Mouse (Mus musculus) olfactory bulb, adult 2 months (tissue): ENCODE measurements around the gene Rc3h2. TPM values are rescaled to one million over a fixed set of nuclear protein-coding genes. Genes with fewer than 3 reads are reported as not detected.

Experiments used
- H3K27ac ChIP-seq: fragments of 200-500 bp; 2 replicates; pipeline ENCODE4 v1.5.1; 2012; ENCODE audit warnings: low read depth, low read length; ENCODE audit not compliant: insufficient read depth
- H3K4me1 ChIP-seq: fragments of 200-500 bp; 2 replicates; pipeline ENCODE4 v1.6.1; 2012; ENCODE audit warnings: low read length; ENCODE audit not compliant: control insufficient read depth, insufficient read depth
- H3K4me3 ChIP-seq: fragments of 200-500 bp; 2 replicates; pipeline ENCODE4 v1.5.1; 2012; ENCODE audit warnings: mild to moderate bottlenecking, low read depth, low read length, moderate library complexity; ENCODE audit not compliant: insufficient read depth
- CTCF ChIP-seq: fragments of 200-500 bp; IDR thresholded peaks from 2 replicates; pipeline ENCODE4 v1.5.1; 2012; ENCODE audit warnings: low read depth, mild to moderate bottlenecking, low read length, moderate library complexity; ENCODE audit not compliant: insufficient read depth
- POLR2A ChIP-seq: fragments of 200-500 bp; IDR thresholded peaks from 2 replicates; pipeline ENCODE4 v1.6.1; 2012; ENCODE audit warnings: mild to moderate bottlenecking, low read depth, low read length, moderate library complexity; ENCODE audit not compliant: insufficient read depth
- WGBS: fragments of 180-500 bp; shearing (Covaris S2); methylation state at CpG from one replicate; pipeline ENCODE4 v1.1.7; 2018; 5-methylcytosine and 5-hydroxymethylcytosine counted together
- polyA plus RNA-seq: library from polyadenylated mRNA; stranded (reverse); fragments of >200 nt; gene quantifications from 2 replicates; pipeline ENCODE4 v1.2.4, GENCODE M21; 2012; ENCODE audit warnings: low replicate concordance; ENCODE audit not compliant: missing spikeins, insufficient read depth, insufficient read length

The Rc3h2 gene
- polyA plus RNA-seq, 1 experiment = 57.9 TPM

DNA sequence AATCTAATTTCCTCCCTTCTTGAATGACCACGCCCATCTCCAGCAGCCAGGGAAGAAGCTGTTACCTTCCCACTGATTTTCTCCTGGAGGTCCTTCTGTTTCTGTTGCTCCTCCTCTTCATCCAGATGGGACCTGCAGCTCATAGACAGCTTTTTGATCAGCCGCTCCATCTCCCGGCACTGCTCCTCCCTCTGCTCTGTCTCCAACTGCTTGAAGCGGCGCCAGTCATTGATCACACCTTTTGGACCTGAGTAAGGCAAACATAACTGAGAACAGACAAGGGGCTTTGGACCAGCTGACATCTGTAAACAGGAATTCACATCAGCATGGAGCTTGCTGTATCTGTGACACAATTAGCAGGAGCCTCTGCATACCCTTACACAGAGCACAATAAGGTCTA lies 67.1 kb downstream of the Rc3h2 start:
- Histone ChIP-seq H3K4me3 (no peak overlapping the region), H3K4me1 (peaks cover 3% of the 10 kb centered on the region; the same call in 1 of the 2 replicates), H3K27ac (no peak overlapping the region)
- TF ChIP-seq POLR2A (no peak), CTCF (no peak)
- WGBS = 95% methylated on average over 5 of the region's 5 CpGs

DNA sequence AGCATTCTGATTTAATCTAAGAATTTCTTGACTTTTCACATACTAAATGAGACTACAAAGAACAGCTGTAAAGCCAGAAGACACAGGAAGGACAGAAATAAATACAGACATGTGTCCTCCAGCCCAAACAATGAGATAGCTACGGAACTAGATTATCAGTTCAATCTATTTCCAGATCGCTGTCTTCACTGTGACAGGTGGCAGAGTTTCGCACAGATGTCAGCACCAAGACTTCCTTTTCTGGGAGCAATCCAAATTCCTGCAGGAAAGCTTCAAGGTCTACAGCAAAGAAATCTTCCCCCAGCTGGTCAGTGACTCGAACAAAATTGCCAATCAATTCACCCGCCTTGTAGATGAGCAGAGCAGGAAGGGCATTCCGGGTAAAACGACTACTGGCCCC lies 71.0 kb downstream of the Rc3h2 start:
- TF ChIP-seq POLR2A (no peak), CTCF (no peak)
- Histone ChIP-seq H3K27ac (no peak overlapping the region), H3K4me1 (no peaks in the 10 kb centered on the region), H3K4me3 (no peak overlapping the region)
- WGBS = 84% methylated on average over 7 of the region's 7 CpGs

DNA sequence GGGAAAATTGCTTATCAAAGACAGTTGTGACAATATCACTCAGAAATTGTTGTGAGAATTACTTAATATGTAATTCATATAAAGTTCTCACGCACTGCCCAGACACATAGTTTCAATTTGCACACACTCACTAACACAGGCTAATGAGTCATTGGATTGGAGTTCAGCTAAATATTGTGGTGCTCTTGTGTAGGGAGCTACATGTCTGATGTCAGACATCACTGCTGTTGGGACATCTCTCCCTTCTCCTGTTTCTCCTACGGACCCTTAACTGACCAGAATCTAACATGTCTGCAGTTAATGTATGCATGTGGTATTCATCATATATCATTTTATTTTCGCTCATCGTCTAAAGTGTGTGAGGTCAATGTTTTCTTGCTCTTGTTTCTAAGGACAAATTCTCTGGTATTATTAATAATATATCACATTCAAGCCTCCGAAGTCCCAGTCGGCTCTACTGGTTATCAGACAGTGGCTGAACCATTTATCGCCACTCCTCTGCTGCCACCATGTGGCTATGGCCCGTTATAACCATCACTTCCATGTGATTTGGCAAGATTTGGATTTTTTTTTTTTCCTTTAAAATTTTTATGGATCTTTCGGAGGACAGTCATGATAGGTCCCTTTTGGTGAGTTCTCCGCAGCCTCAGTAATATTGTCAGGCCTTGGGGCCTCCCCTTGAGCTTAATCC lies 84.1 kb downstream of the Rc3h2 start:
- TF ChIP-seq CTCF (no peak), POLR2A (no peak)
- no peak overlapping the region for H3K27ac ChIP-seq
- WGBS = 52% methylated on average over 10 of the region's 10 CpGs
- H3K4me3 ChIP-seq = no peak overlapping the region
- no peaks in the 10 kb centered on the region for H3K4me1 ChIP-seq

DNA sequence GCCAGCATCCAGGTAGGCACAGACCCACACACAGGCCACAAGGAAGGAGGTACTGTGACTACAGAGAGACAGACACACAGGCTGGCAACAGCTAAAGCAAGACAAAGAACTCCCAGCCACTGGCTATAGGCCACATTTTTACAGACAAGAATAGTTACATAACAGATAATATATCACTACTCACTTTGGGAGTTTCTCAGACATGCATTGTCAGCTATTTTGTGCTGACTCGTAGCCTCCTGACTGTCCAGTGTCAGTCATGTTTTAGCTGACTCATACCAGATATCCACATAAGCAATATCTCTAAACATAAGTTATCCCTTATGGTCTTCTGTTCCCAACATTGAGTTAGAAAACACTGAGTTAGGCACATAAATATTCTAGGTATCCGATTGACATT lies 89.4 kb downstream of the Rc3h2 start:
- H3K4me1 ChIP-seq = no peaks in the 10 kb centered on the region
- WGBS = 91% methylated on average over 2 of the region's 2 CpGs
- no peak overlapping the region for H3K27ac ChIP-seq
- TF ChIP-seq POLR2A = no peak
- no peak for TF ChIP-seq CTCF
- no peak overlapping the region for H3K4me3 ChIP-seq

GRCm38 (mm10) chr2:37326215-37326614 lies 96.5 kb downstream of the Rc3h2 start, which contains the start of gene Olfr368:
Gene Olfr368, plus strand, starts transcription at chr2:37326515.
- Histone ChIP-seq H3K27ac (no peak within 1 kb of the TSS), H3K4me1 (no peaks in the 10 kb centered on the region), H3K4me3 (no peak within 1 kb of the TSS)
- WGBS = 89% methylated on average over 1 of the region's 1 CpGs
- TF ChIP-seq CTCF = no peak
- no peak for TF ChIP-seq POLR2A

Other genes starting within 250 kb of the Rc3h2 start
- not detected in 2 replicates for gene Olfr365, start 234.7 kb downstream of the Rc3h2 start, polyA plus RNA-seq
- gene Olfr366, start 211.3 kb downstream of the Rc3h2 start, polyA plus RNA-seq = not detected in 2 replicates
- not detected in 2 replicates for gene Olfr368, start 96.4 kb downstream of the Rc3h2 start, polyA plus RNA-seq
- gene Pdcl, start 63.6 kb downstream of the Rc3h2 start, polyA plus RNA-seq = not detected in 2 replicates
- not detected in 2 replicates for gene Zbtb26, start 20.2 kb upstream of the Rc3h2 start, polyA plus RNA-seq
- not detected in 2 replicates for gene Zbtb6, start 20.3 kb upstream of the Rc3h2 start, polyA plus RNA-seq
- not detected in 2 replicates for gene Rabgap1, start 20.4 kb upstream of the Rc3h2 start, polyA plus RNA-seq
- gene Gpr21, start 93.4 kb upstream of the Rc3h2 start, polyA plus RNA-seq = not detected in 2 replicates